Mouse (Mus musculus) E14TG2a.4 (cell line): ENCODE measurements at regions not wholly inside any gene's neighbourhood (a gene's known extent, or its start where the extent isn't known, plus 50 kb on each side); places are given as distances from the start of the nearest gene placed in this dataset.
"Not testable (repeated sequence)": the region's sequence is repeated elsewhere in the genome, so short reads cannot be mapped to it uniquely, and the experiment has no call there.

ENCODE experiments used
- H3K27me3 ChIP-seq: 2 replicates; pipeline ENCODE4 v1.6.1; 2014; ENCODE audit warnings: low read length, control low read depth; ENCODE audit not compliant: insufficient read depth
- H3K36me3 ChIP-seq: 2 replicates; pipeline ENCODE4 v1.6.1; 2014; ENCODE audit warnings: low read length, control low read depth; ENCODE audit not compliant: insufficient read depth
- H3K4me1 ChIP-seq: replicated peaks from 2 replicates; pipeline ENCODE4 v1.6.1; 2014; ENCODE audit warnings: low read depth, low read length, control low read depth
- H3K4me3 ChIP-seq: replicated peaks from 2 replicates; pipeline ENCODE4 v1.5.1; 2014; ENCODE audit warnings: mild to moderate bottlenecking, low read length
- H3K9me3 ChIP-seq: 2 replicates; pipeline ENCODE4 v1.6.1; 2014; ENCODE audit warnings: low read length, control low read depth
- CTCF ChIP-seq: conservative IDR thresholded peaks from 2 replicates; pipeline ENCODE4 v1.5.1; 2014; ENCODE audit warnings: low read length
- NANOG ChIP-seq: IDR thresholded peaks from 2 replicates; pipeline ENCODE4 v1.6.1; 2014; ENCODE audit warnings: borderline replicate concordance, low read length, mixed read lengths
- POU5F1 ChIP-seq: IDR thresholded peaks from 2 replicates; pipeline ENCODE4 v1.6.1; 2014; ENCODE audit warnings: low read length, borderline replicate concordance

DNA sequence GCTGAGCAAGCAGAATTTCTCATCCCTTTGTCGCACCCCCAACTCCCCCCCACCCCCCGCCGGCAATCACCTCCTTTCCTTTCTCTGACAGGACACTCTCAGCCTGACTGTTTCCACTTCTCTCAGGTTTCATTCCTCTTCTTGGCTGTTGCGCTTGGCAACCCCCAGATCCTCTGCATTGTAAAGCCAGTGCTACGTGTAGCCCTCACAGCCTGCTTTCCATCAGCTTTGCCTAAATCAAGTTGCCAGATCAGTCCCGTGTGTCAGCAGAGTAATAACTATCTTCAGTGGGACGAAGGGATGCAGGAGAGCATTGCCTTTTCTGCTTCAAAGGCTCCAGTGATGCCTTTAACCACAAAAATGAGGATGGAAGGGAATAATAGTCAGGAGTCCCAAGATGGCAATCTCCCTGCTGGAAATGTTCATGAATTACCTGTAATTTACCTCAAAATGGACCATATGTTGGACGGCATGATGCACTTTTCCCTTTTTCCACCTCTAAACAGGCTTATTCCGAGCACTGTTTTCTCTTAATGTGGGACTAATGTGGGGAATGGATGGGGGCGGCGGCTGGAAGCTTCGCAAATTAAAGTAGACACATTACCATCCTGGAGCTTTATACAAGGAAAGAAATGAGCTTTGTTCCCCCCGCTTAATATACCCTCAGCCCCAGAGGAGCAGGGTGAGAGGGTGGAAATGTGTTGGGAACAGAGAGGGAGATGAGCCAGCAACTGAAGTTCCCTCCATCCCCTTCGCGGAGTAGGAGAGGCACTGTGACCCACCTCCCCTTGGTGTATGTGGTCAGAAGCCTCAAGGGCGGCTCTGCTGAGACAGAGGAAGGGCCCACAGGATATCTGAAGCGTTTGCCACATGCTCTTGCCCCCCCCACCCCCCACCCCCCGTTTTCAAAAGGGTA, 168.3 kb upstream of the Npvf start:
- Histone ChIP-seq H3K4me1 (peaks cover 3% of the 10 kb centered on the region; the same call in 1 of the 2 replicates), H3K4me3 (no peak overlapping the region), H3K27me3 (peaks cover 5% of the 10 kb centered on the region; the same call in 1 of the 2 replicates), H3K9me3 (peaks cover 3% of the 10 kb centered on the region; the same call in 1 of the 2 replicates), H3K36me3 (no peaks in the 10 kb centered on the region)
- TF ChIP-seq CTCF, result no peak
- TF ChIP-seq POU5F1, result no peak
- no peak for TF ChIP-seq NANOG

DNA sequence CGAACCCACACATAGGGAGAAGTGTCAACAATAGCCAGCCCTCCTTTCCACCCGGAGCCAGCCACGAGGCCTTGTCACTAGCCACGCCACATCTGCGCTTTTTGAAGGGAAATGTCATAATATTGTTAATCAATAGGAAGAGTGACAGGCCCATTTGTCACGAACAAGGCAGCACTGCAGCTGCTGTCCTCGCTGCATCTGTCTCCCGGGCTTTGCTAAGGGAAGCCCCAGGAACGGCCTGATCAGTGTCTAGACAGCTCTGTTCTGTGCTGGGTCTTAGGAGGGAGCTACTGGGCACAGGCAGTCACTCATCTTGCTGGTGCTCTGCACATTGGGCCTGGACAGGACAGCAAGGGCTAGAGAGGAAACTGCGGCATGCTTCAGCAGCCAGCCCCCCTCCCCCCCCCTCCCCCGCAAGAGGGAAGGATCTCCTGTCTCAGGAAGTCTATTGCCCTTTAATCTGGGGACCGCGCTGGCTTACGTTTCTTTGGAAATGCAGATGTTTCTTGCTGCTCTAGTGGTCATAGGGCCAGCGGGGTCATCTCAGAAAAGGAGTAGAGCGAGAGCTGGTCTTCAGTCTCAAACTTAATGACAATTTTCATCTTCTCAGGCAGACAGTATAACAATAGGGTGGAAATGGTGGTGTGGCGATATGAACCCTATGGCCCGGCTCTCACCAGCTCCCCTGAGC, 169.1 kb upstream of the Npvf start:
- TF ChIP-seq CTCF (no peak), NANOG (no peak), POU5F1 (no peak)
- Histone ChIP-seq H3K4me3 (no peak overlapping the region), H3K4me1 (peaks cover 3% of the 10 kb centered on the region; the same call in 1 of the 2 replicates), H3K9me3 (peaks cover 11% of the 10 kb centered on the region; the same call in 1 of the 2 replicates), H3K36me3 (no peaks in the 10 kb centered on the region), H3K27me3 (peaks cover 5% of the 10 kb centered on the region; the same call in 1 of the 2 replicates)

DNA sequence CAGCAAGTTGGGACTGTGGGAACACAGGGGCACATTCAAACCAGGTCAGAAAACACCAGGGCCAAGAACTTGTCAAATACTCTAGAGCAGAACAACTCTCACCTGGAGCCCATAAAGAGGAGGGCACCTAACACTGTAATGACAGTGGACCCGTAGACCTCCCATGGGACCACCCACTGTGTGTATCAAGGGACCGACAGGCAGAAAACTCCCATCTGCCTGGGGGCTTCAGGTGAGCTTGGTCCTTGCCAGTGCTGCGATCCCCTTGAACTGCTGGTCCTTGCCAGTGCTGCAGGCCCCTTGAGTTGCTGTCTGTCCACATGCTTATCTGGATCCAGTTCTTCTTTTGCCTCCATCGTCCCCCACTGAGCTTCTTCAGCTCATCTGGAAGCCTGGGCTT, 170.2 kb upstream of the Npvf start:
- H3K36me3 ChIP-seq, result no peaks in the 10 kb centered on the region
- H3K27me3 ChIP-seq, result no peaks in the 10 kb centered on the region
- no peak for TF ChIP-seq NANOG
- TF ChIP-seq CTCF, result no peak

DNA sequence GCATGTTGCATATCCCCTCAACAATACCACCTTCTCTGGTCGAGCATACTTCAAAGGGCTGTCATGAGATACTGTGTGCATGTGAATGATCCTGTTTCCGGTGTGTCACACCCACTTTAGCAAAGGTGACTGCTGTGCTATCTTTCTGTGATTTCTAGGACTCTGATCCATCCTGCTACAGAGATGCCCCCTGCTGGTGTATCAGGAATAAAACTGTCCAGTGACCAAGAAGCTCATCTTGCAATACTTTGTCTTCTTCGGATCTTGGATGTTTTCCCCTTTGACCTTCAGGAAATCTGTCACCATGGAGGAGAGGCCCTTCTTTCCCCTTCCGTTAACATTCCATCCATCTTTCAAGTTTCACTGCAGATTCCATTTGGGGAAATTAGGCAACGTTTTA, 177.5 kb upstream of the Npvf start:
- no peaks in the 10 kb centered on the region for H3K4me1 ChIP-seq
- H3K4me3 ChIP-seq, result no peak overlapping the region
- no peaks in the 10 kb centered on the region for H3K27me3 ChIP-seq
- peaks cover 24% of the 10 kb centered on the region; the same call in 1 of the 2 replicates for H3K9me3 ChIP-seq
- H3K36me3 ChIP-seq, result no peaks in the 10 kb centered on the region
- no peak for TF ChIP-seq POU5F1
- no peak for TF ChIP-seq CTCF
- no peak for TF ChIP-seq NANOG

More for the DNA sequence above, 170.2 kb upstream of the Npvf start:
- H3K4me1 ChIP-seq, result peaks cover 3% of the 10 kb centered on the region; the same call in 1 of the 2 replicates
- H3K4me3 ChIP-seq, result no peak overlapping the region
- peaks cover 11% of the 10 kb centered on the region; the same call in 1 of the 2 replicates for H3K9me3 ChIP-seq

DNA sequence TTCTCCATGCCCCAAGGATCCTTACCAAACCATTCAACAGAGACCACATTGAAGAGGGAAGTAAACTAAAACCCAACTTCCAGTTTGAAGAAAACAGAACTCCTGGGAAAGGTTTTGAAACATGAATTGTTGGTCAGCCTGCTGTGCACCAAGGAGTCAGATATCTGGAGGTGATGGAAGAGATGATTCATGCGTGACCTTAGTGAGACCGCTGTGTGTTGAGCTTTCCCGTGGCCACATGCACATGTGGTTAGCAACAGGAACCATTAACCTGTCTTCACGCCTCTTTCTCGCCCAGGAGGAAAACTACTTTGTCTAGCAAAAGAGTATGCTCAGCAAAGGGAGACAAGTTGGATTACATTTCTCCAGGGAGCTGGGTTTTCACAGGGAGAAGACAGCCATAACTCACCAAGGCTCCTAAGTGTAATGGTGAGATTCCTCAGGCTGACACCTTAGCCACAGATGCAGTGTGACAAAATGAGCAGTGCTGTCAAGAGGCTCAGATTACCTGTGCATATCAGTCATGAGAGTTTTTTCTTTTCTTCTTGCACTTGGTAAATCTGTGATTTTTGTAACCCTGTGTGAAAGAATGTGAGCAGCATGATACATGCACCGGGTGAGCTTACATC, 181.9 kb upstream of the Npvf start:
- Histone ChIP-seq H3K27me3 (no peaks in the 10 kb centered on the region), H3K4me3 (no peak overlapping the region), H3K36me3 (no peaks in the 10 kb centered on the region), H3K4me1 (no peaks in the 10 kb centered on the region), H3K9me3 (peaks cover 6% of the 10 kb centered on the region; the same call in 1 of the 2 replicates)
- no peak for TF ChIP-seq NANOG
- no peak for TF ChIP-seq POU5F1
- TF ChIP-seq CTCF, result no peak

DNA sequence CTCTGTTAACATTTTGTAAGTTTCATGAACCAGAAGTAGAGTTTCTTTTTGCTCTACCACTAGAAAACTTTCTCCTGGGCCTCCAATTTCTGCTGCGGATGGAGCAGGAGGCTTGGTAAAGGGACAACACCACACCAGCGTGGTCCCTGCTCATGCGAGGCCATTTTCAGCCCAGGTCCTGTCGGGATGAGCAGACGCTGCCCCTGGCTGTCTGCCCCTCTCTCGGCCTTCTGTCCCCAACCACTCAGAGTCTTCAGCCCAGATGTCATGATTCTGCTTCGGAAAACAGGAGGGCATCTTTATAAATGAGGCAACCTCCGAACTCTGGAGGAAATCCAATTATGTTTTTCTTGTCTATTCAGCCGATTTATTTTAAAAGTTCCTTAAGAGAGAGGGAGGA, 186.6 kb upstream of the Npvf start:
- no peak for TF ChIP-seq CTCF
- no peak for TF ChIP-seq POU5F1
- TF ChIP-seq NANOG, result no peak
- Histone ChIP-seq H3K9me3 (no peaks in the 10 kb centered on the region), H3K36me3 (no peaks in the 10 kb centered on the region), H3K27me3 (no peaks in the 10 kb centered on the region), H3K4me3 (no peak overlapping the region), H3K4me1 (no peaks in the 10 kb centered on the region)

DNA sequence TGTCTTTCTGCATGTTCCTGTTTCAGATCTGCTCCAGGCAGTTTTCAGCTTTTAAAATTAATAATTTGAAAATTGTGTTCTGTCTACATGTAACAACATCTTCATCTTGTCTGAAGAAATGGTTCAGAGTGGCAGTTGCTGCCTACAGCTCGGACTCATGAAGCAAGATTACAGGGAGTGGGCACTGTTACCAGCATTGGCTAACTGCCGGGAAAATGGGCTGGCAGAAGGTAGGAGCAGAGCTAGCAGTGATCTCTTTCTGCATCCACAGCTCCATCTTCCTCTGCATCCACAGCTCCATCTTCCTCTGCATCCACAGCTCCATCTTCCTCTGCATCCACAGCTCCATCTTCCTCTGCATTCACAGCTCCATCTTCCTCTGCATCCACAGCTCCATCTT, 191.0 kb upstream of the Npvf start:
- not testable (repeated sequence) for H3K9me3 ChIP-seq, H3K4me3 ChIP-seq, H3K27me3 ChIP-seq, H3K4me1 ChIP-seq, H3K36me3 ChIP-seq

DNA sequence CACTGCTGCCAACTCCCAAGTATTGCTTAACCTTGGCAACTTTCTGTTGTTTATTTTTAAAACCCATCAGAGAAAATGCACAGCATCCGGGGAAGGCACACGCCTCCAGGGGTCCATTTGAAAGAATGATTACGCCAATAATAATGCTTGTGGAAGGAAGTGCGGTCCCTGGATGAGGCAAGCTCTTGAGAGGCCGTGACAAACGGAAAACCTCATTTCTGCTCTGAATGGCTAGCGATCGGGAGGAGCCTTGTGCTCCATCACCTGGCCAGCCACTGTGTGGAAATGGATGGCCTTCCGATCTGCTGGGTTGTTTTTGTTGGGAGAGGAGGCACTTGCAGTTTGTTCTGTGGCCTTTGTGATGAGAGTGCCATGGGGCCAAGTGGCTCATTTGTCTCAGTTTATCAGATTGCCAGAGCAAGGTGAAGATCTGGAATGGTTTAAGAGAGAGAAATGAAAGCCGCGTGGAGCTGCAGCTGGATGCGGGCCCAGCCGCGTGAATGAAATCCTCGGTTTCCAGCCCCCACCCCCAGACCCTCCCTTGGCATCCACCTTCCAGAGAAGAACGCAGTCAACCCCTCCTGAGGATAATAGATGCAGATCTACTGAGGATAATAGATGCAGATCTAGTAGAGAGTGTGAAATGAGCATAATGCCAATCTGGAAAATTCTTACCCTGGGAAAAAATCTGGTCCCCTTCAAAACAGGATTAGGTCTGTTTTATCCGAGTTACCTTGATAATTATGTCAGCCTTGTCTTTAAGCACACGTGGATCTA, 192.7 kb upstream of the Npvf start:
- Histone ChIP-seq H3K9me3 (no peaks in the 10 kb centered on the region), H3K27me3 (no peaks in the 10 kb centered on the region), H3K4me1 (no peaks in the 10 kb centered on the region), H3K4me3 (no peak overlapping the region), H3K36me3 (no peaks in the 10 kb centered on the region)
- TF ChIP-seq CTCF (no peak), POU5F1 (no peak), NANOG (no peak)
